Comparison of ENCODE assay signal across 20 mouse cellular contexts in the genomic region with DNA sequence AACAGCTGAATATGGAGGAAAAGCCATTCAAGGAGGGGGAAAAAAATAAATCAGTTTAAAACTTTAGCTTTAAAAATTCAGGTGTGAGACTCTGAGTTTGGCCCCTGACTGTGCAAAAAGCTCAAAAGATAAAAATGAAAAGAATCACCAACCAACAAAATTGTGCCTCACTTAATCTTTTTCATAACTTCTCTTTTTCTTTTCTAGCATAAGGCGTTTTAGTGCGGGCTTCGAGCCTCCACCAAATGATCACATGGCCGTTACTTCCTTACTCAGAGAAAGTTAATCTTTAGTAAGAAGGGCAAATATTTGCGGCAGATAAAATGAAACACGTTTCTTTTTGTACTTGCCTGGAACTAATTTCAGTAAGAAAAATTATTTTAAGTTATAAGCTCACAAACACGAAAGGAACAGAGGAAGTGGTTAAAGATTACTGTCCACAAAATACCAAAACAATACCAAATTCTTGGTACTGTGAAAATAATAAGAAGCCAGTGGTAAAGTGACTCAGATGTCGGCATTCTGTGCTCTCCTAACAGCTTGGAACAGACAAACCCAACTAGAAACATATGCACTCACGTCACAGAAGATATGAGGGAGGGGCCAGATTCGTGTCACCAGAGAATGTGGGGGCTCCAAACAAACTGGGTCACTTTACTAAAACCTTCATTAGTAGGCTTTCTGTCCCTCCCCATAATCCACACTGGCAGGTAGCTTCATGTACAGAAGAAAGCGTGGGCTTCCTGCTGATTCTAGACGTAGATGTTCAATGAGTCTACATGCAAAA.
A peak's percentile ranks its signal among the peaks of the same experiment; 100 is the strongest.
DNase-seq lines count a peak whose midpoint lies in the region; ATAC-seq and TF ChIP-seq lines count a peak whose summit lies in the region.
"Had no signal": no experiment of that assay in that cellular context is flagged by ENCODE, and none has a peak within 500 bp of the region (broad histone marks: within the 10 kb centered on the region; RNA-seq: fewer than 3 reads in every experiment).

No protein-coding gene starts in this region.

- CTCF ChIA-PET in Patski (lab: Charles Lee) = interaction anchor here (0.9 to 8.1 kb wide), 10 partner anchors 9 to 165 kb away, joined by 3 to 49 read pairs (median 4); no protein-coding TSS in a partner anchor

- 0 out of 2 replicates have a peak, but pooled peaks cover 3% of the 10 kb centered on the region for H3K4me1 ChIP-seq in lung, embryonic 15.5 days
- H3K4me1 ChIP-seq in intestine, embryonic 16.5 days (ENCODE audit: control insufficient read depth, insufficient read depth, low read length) = no peaks in the 10 kb centered on the region
- H3K4me1 ChIP-seq in stomach, embryonic 16.5 days (ENCODE audit: control insufficient read depth, insufficient read depth, low read length) = no peaks in the 10 kb centered on the region
- H3K4me1 ChIP-seq in midbrain, embryonic 10.5 days = no peaks in the 10 kb centered on the region
- H3K4me1 ChIP-seq: embryonic facial prominence, embryonic 13.5 days; heart, embryonic 10.5 days; limb, embryonic 15.5 days; midbrain, embryonic 13.5 days had no signal

- POLR2A ChIA-PET in Patski (lab: Charles Lee) = interaction anchor here (1.1 kb wide), 1 partner anchor 37 kb away, joined by 3 read pairs; no protein-coding TSS in a partner anchor

- H3K4me3 ChIP-seq in lung, embryonic 15.5 days = no peak overlapping the region
- no peak overlapping the region for H3K4me3 ChIP-seq in intestine, embryonic 16.5 days (ENCODE audit: low read length)
- H3K4me3 ChIP-seq in stomach, embryonic 16.5 days (replicated peaks; ENCODE audit: low read length) = no peak overlapping the region
- no peak overlapping the region for H3K4me3 ChIP-seq in midbrain, embryonic 10.5 days
- H3K4me3 ChIP-seq: embryonic facial prominence, embryonic 13.5 days; heart, embryonic 10.5 days; limb, embryonic 15.5 days; midbrain, embryonic 13.5 days had no signal

- H3K27ac ChIP-seq in lung, embryonic 15.5 days = peak overlapping the region; percentile 31; the same call in 1 of the 2 replicates
- H3K27ac ChIP-seq in intestine, embryonic 16.5 days (ENCODE audit: low read length) = no peak overlapping the region
- H3K27ac ChIP-seq in stomach, embryonic 16.5 days (ENCODE audit: low read length) = peak overlapping the region; percentile 66
- no peak overlapping the region for H3K27ac ChIP-seq in midbrain, embryonic 10.5 days (replicated peaks)
- H3K27ac ChIP-seq: embryonic facial prominence, embryonic 13.5 days; heart, embryonic 10.5 days; kidney, postnatal 0 days; limb, embryonic 15.5 days; midbrain, embryonic 13.5 days had no signal

- H3K9me3 ChIP-seq in lung, embryonic 15.5 days = no peaks in the 10 kb centered on the region
- H3K9me3 ChIP-seq in intestine, embryonic 16.5 days (ENCODE audit: control insufficient read depth, low read length) = no peaks in the 10 kb centered on the region
- H3K9me3 ChIP-seq in stomach, embryonic 16.5 days (replicated peaks; ENCODE audit: control insufficient read depth, low read length) = no peaks in the 10 kb centered on the region
- H3K9me3 ChIP-seq in midbrain, embryonic 10.5 days (replicated peaks) = no peaks in the 10 kb centered on the region
- H3K9me3 ChIP-seq: embryonic facial prominence, embryonic 13.5 days; heart, embryonic 10.5 days; limb, embryonic 15.5 days; midbrain, embryonic 13.5 days had no signal

- no peak overlapping the region for H3K4me2 ChIP-seq in lung, embryonic 15.5 days
- no peak overlapping the region for H3K4me2 ChIP-seq in intestine, embryonic 16.5 days (ENCODE audit: low read depth, low read length)
- H3K4me2 ChIP-seq in stomach, embryonic 16.5 days (ENCODE audit: low read depth, low read length) = no peak overlapping the region
- H3K4me2 ChIP-seq: embryonic facial prominence, embryonic 13.5 days; limb, embryonic 15.5 days; midbrain, embryonic 13.5 days had no signal

- TF ChIP-seq CTCF in Patski (IDR thresholded peaks at IDR 0.05) = no peak

- DNase-seq in lung, postnatal 10 days = no peak
- peak; percentile 9 for DNase-seq in Patski (ENCODE audit: low read depth, low spot score)
- DNase-seq in midbrain, embryonic 10.5 days (ENCODE audit: low spot score) = no peak
- DNase-seq in heart, postnatal 4 days = no peak
- DNase-seq in spleen, postnatal 36 days (ENCODE audit: low spot score in 2 of 2) = no peak
- DNase-seq: adrenal gland, adult 2 months; cerebellum, adult 18-20 months; heart, postnatal 14 days; right cerebral cortex, postnatal 25 days; thymus, adult 2 months had no signal

- no peak overlapping the region for H3K9ac ChIP-seq in lung, embryonic 15.5 days
- H3K9ac ChIP-seq in intestine, embryonic 16.5 days (ENCODE audit: low read depth, low read length) = no peak overlapping the region
- no peak overlapping the region for H3K9ac ChIP-seq in stomach, embryonic 16.5 days (ENCODE audit: low read length)
- H3K9ac ChIP-seq: embryonic facial prominence, embryonic 13.5 days; limb, embryonic 15.5 days; midbrain, embryonic 13.5 days had no signal

- no peaks in the 10 kb centered on the region for H3K36me3 ChIP-seq in lung, embryonic 15.5 days
- H3K36me3 ChIP-seq in intestine, embryonic 16.5 days (ENCODE audit: control insufficient read depth, insufficient read depth, low read length) = no peaks in the 10 kb centered on the region
- H3K36me3 ChIP-seq in stomach, embryonic 16.5 days (ENCODE audit: control insufficient read depth, insufficient read depth, low read length) = no peaks in the 10 kb centered on the region
- no peaks in the 10 kb centered on the region for H3K36me3 ChIP-seq in midbrain, embryonic 10.5 days
- H3K36me3 ChIP-seq: embryonic facial prominence, embryonic 13.5 days; heart, embryonic 10.5 days; limb, embryonic 15.5 days; midbrain, embryonic 13.5 days had no signal

- ATAC-seq in lung, embryonic 15.5 days (ENCODE audit: borderline replicate concordance, extremely low read depth, low FRiP score, low TSS enrichment) = no peak
- peak; percentile 53 for ATAC-seq in Patski
- peak; percentile 54; the same call in 1 of the 2 replicates for ATAC-seq in intestine, embryonic 16.5 days
- ATAC-seq in stomach, embryonic 16.5 days (ENCODE audit: insufficient read depth, low FRiP score) = no peak
- ATAC-seq: hindbrain, embryonic 16.5 days; lung, postnatal 0 days had no signal

- no peaks in the 10 kb centered on the region for H3K27me3 ChIP-seq in lung, embryonic 15.5 days
- H3K27me3 ChIP-seq in Patski = peaks cover 4% of the 10 kb centered on the region
- H3K27me3 ChIP-seq in intestine, embryonic 16.5 days (replicated peaks; ENCODE audit: control insufficient read depth, insufficient read depth, low read length) = no peaks in the 10 kb centered on the region
- no peaks in the 10 kb centered on the region for H3K27me3 ChIP-seq in stomach, embryonic 16.5 days (ENCODE audit: control insufficient read depth, insufficient read depth, low read length)
- no peaks in the 10 kb centered on the region for H3K27me3 ChIP-seq in midbrain, embryonic 10.5 days (ENCODE audit: low read depth, poor library complexity, severe bottlenecking)
- H3K27me3 ChIP-seq: embryonic facial prominence, embryonic 13.5 days; limb, embryonic 15.5 days; midbrain, embryonic 13.5 days had no signal

- WGBS in lung, embryonic 15.5 days = 50% methylated on average over 12 of the region's 12 CpGs
- 54% methylated on average over 12 of the region's 12 CpGs for WGBS in intestine, embryonic 16.5 days
- 48% methylated on average over 12 of the region's 12 CpGs for WGBS in stomach, embryonic 16.5 days
- whole genome bisulfite sequencing in midbrain, embryonic 10.5 days = 85% methylated on average over 12 of the region's 12 CpGs

- in situ Hi-C loops in Patski (cut with MboI; ENCODE audit: low pct_unique_long_range_greater_than_20kb) = no loop called here

Comparison
In these comparisons a context has a peak if more than half of its experiments do, and no peak if none do; other contexts are left out.
1. ATAC-seq: peak in Patski (single experiment) and intestine, embryonic 16.5 days (single experiment); none in lung, embryonic 15.5 days (single experiment) and stomach, embryonic 16.5 days (single experiment).
2. H3K27ac ChIP-seq: peak in lung, embryonic 15.5 days (single experiment) and stomach, embryonic 16.5 days (single experiment); none in intestine, embryonic 16.5 days (single experiment) and midbrain, embryonic 10.5 days (single experiment).